Mouse (Mus musculus) brown adipose tissue, adult 24 weeks (tissue): Measurements from ENCODE around the gene Pnmal1. TPM values are rescaled to one million over a fixed set of nuclear protein-coding genes. Genes with fewer than 3 reads are reported as not detected.

Source experiments
- H3K27ac ChIP-seq: fragments of 200-500 bp; replicated peaks from 2 replicates; pipeline ENCODE4 v1.5.1; 2012; ENCODE audit warnings: low read depth, mild to moderate bottlenecking, low read length
- H3K4me1 ChIP-seq: fragments of 200-500 bp; 2 replicates; pipeline ENCODE4 v1.6.1; 2012; ENCODE audit warnings: low read length, mixed read lengths; ENCODE audit not compliant: control insufficient read depth, insufficient read depth, insufficient read length
- H3K4me3 ChIP-seq: fragments of 200-500 bp; 2 replicates; pipeline ENCODE4 v1.5.1; 2012; ENCODE audit warnings: low read depth, mild to moderate bottlenecking, low read length, moderate library complexity; ENCODE audit not compliant: insufficient read depth
- polyA plus RNA-seq: library from polyadenylated mRNA; stranded (reverse); fragments of >200 nt; gene quantifications from 2 replicates; pipeline ENCODE4 v1.2.4, GENCODE M21; 2012; ENCODE audit not compliant: missing spikeins, insufficient read depth, insufficient read length

The Pnmal1 gene
- polyA plus RNA-seq = not detected in 2 replicates

- Histone ChIP-seq H3K4me3 (no peak within 1 kb of the TSS), H3K4me1 (no peaks in the 10 kb centered on the region), H3K27ac (no peak within 1 kb of the TSS)
Observed at GRCm38 (mm10) chr7:16959539-16960187, at the start of gene Pnmal1. TSS of gene Pnmal1 (plus strand) at chr7:16959679.

- peaks cover 3% of the 10 kb centered on the region; the same call in 1 of the 2 replicates for H3K4me1 ChIP-seq
- no peak overlapping the region for H3K27ac ChIP-seq
- no peak overlapping the region for H3K4me3 ChIP-seq
Observed at GRCm38 (mm10) chr7:16909909-16910308, 49.6 kb upstream of the Pnmal1 start.

GRCm38 (mm10) chr7:16911904-16912303 is 47.6 kb upstream of the Pnmal1 start:
- H3K27ac ChIP-seq = no peak overlapping the region
- H3K4me1 ChIP-seq = no peaks in the 10 kb centered on the region
- no peak overlapping the region for H3K4me3 ChIP-seq

GRCm38 (mm10) chr7:16912360-16912759 is 47.1 kb upstream of the Pnmal1 start:
- Histone ChIP-seq H3K4me1 (no peaks in the 10 kb centered on the region), H3K4me3 (no peak overlapping the region), H3K27ac (no peak overlapping the region)

- Histone ChIP-seq H3K4me1 (no peaks in the 10 kb centered on the region; the same call in 1 of the 2 replicates), H3K4me3 (no peak overlapping the region), H3K27ac (no peak overlapping the region)
Observed at GRCm38 (mm10) chr7:16913806-16914452, 45.5 kb upstream of the Pnmal1 start.

- Histone ChIP-seq H3K27ac (no peak overlapping the region), H3K4me1 (no peaks in the 10 kb centered on the region; the same call in 1 of the 2 replicates), H3K4me3 (no peak overlapping the region)
Observed at GRCm38 (mm10) chr7:16914453-16915343, 44.8 kb upstream of the Pnmal1 start.

GRCm38 (mm10) chr7:16915461-16916340 is 43.8 kb upstream of the Pnmal1 start:
- H3K27ac ChIP-seq = no peak overlapping the region
- H3K4me3 ChIP-seq = no peak overlapping the region

GRCm38 (mm10) chr7:16916342-16917265 is 42.9 kb upstream of the Pnmal1 start:
- H3K4me1 ChIP-seq = peaks cover 3% of the 10 kb centered on the region; the same call in 1 of the 2 replicates
- no peak overlapping the region for H3K4me3 ChIP-seq
- no peak overlapping the region for H3K27ac ChIP-seq

More at GRCm38 (mm10) chr7:16915461-16916340, 43.8 kb upstream of the Pnmal1 start:
- H3K4me1 ChIP-seq = no peaks in the 10 kb centered on the region; the same call in 1 of the 2 replicates

GRCm38 (mm10) chr7:16917447-16917846 is 42.0 kb upstream of the Pnmal1 start:
- H3K27ac ChIP-seq = no peak overlapping the region
- H3K4me1 ChIP-seq = peaks cover 5% of the 10 kb centered on the region
- no peak overlapping the region for H3K4me3 ChIP-seq

- Histone ChIP-seq H3K4me1 (peaks cover 7% of the 10 kb centered on the region), H3K4me3 (no peak overlapping the region), H3K27ac (no peak overlapping the region)
Observed at GRCm38 (mm10) chr7:16918014-16918413, 41.5 kb upstream of the Pnmal1 start.

- Histone ChIP-seq H3K27ac (no peak overlapping the region), H3K4me3 (no peak overlapping the region), H3K4me1 (peaks cover 7% of the 10 kb centered on the region)
Observed at GRCm38 (mm10) chr7:16918670-16919069, 40.8 kb upstream of the Pnmal1 start.

GRCm38 (mm10) chr7:16919395-16920149 is 39.9 kb upstream of the Pnmal1 start:
- Histone ChIP-seq H3K4me3 (no peak overlapping the region), H3K4me1 (peaks cover 7% of the 10 kb centered on the region), H3K27ac (no peak overlapping the region)

- Histone ChIP-seq H3K27ac (no peak overlapping the region), H3K4me1 (peaks cover 7% of the 10 kb centered on the region), H3K4me3 (no peak overlapping the region)
Observed at GRCm38 (mm10) chr7:16920150-16920579, 39.3 kb upstream of the Pnmal1 start.
